Mouse (Mus musculus) erythroblast, embryonic 14.5 days (primary cell): ENCODE results near the gene Selenoo.

Experiments used
- GATA1 ChIP-seq: IDR thresholded peaks from 2 replicates; pipeline ENCODE4 v1.6.1; 2012; ENCODE audit warnings: low read length, inconsistent platforms, mixed read lengths
- TAL1 ChIP-seq: IDR thresholded peaks from 3 replicates; pipeline ENCODE4 v1.6.1; 2012; ENCODE audit warnings: low read length, inconsistent platforms, mixed read lengths

DNA sequence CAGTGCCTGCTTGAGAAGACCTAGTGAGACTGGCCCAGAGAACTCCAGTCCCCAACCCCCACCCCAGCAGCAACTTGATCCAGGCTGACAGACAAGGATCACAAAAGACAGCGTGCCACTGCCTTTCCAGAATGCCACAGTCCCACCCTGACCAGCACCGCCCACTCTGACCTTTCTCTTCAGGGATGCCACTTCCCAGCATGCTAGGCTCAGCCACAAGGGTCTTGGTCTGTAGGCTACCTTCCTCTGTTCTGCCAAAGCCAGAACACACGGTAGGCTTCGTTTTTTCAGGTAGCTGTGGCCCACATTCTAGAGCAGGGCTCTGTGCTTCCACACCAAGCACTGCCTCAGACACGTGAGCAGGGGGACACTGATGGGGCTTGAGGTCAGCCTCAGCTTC, 13.8 kb downstream of the Selenoo start:
- TF ChIP-seq TAL1 = no peak
- TF ChIP-seq GATA1 = no peak
